Mouse (Mus musculus) thymus, adult 2 months (tissue): ENCODE data around the gene Col8a2. TPM values are rescaled to one million over a fixed set of nuclear protein-coding genes. Genes with fewer than 3 reads are reported as not detected.

ENCODE experiments used
- DNase-seq: peaks from one replicate; pipeline ENCODE4 v3.0.0; 2021
- H3K27ac ChIP-seq: fragments of 200-500 bp; 2 replicates; pipeline ENCODE4 v1.5.1; 2012; ENCODE audit warnings: low read length, control low read depth; ENCODE audit not compliant: control insufficient read depth, insufficient read depth
- H3K27me3 ChIP-seq: fragments of 200-500 bp; 2 replicates; pipeline ENCODE4 v1.6.1; 2012; ENCODE audit warnings: mild to moderate bottlenecking, low read length, moderate library complexity, mixed read lengths; ENCODE audit not compliant: control insufficient read depth, insufficient read depth
- H3K36me3 ChIP-seq: fragments of 200-500 bp; 2 replicates; pipeline ENCODE4 v1.6.1; 2012; ENCODE audit warnings: mild to moderate bottlenecking, low read length, moderate library complexity; ENCODE audit not compliant: control insufficient read depth, insufficient read depth
- H3K4me1 ChIP-seq: fragments of 200-500 bp; replicated peaks from 2 replicates; pipeline ENCODE4 v1.6.1; 2012; ENCODE audit warnings: low read length; ENCODE audit not compliant: control insufficient read depth, insufficient read depth
- H3K4me3 ChIP-seq: fragments of 200-500 bp; 2 replicates; pipeline ENCODE4 v1.5.1; 2012; ENCODE audit warnings: mild to moderate bottlenecking, low read length, control low read depth, moderate library complexity; ENCODE audit not compliant: control insufficient read depth, insufficient read depth
- CTCF ChIP-seq: fragments of 200-500 bp; IDR thresholded peaks from 2 replicates; pipeline ENCODE4 v1.5.1; 2012; ENCODE audit warnings: mild to moderate bottlenecking, control low read depth, low read length, moderate library complexity, borderline replicate concordance; ENCODE audit not compliant: control insufficient read depth, poor library complexity, insufficient read depth; ENCODE audit errors: extremely low read depth
- POLR2A ChIP-seq: fragments of 200-500 bp; IDR thresholded peaks from 2 replicates; pipeline ENCODE4 v1.6.1; 2012; ENCODE audit warnings: mild to moderate bottlenecking, low read length, control low read depth, moderate library complexity; ENCODE audit not compliant: control insufficient read depth, poor library complexity, insufficient read depth; ENCODE audit errors: extremely low read depth
- WGBS: fragments of 180-500 bp; shearing (Covaris S2); methylation state at CpG from one replicate; pipeline ENCODE4 v1.1.7; 2018; 5-methylcytosine and 5-hydroxymethylcytosine counted together
- polyA plus RNA-seq: library from polyadenylated mRNA; depleted of rRNA; stranded (reverse); fragments of >200 nt; gene quantifications from 2 replicates; pipeline ENCODE4 v1.2.3, GENCODE M21; 2012; rRNA removed

The Col8a2 gene
- 0.28 and 0.35 TPM in 2 replicates for polyA plus RNA-seq

- no peak for DNase-seq
- peaks cover 7% of the 10 kb centered on the region; the same call in 1 of the 2 replicates for H3K27me3 ChIP-seq
- TF ChIP-seq CTCF (no peak), POLR2A (no peak)
- no peak within 1 kb of the TSS for H3K27ac ChIP-seq
- H3K4me1 ChIP-seq, result no peaks in the 10 kb centered on the region
- no peak within 1 kb of the TSS for H3K4me3 ChIP-seq
- 4% methylated on average over 42 of the region's 42 CpGs for WGBS
- H3K36me3 ChIP-seq, result no peaks in the 10 kb centered on the region
Observed at GRCm38 (mm10) chr4:126286492-126286891, at the start of gene Col8a2. TSS of gene Col8a2 (plus strand) at chr4:126286793.

DNA sequence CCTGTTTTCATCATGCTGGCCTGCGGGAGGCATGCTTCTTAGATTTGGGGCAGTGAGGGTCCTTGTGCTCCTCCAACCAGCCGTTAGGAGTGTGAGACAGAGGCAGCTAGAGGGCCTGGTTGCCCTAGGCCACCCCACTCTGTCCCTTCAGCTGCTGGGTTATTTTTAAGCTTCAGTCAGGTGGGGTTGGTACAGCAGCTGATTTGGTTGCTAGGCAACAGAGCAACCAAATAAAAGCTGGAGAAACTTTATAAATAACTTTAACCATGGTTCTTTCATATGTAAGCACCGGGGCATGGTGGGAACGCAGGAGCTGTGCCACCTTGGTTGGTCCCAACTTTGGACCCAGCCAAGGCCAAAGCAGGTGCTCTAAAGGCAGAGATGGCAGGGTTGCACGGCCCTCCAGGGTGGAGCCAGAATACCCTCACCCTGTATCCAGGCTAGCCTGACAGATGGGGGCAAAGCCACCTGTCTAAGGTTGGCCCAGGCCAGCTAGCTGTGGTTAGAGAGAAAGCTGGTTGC, 48.8 kb upstream of the Col8a2 start:
- WGBS, result 85% methylated on average over 5 of the region's 5 CpGs
- DNase-seq, result no peak

GRCm38 (mm10) chr4:126239862-126240475, 46.6 kb upstream of the Col8a2 start:
- Histone ChIP-seq H3K27ac (no peak overlapping the region), H3K4me3 (no peak overlapping the region), H3K4me1 (peaks cover 10% of the 10 kb centered on the region), H3K36me3 (peaks cover 22% of the 10 kb centered on the region), H3K27me3 (no peaks in the 10 kb centered on the region)
- WGBS, result 94% methylated on average over 13 of the region's 13 CpGs
- TF ChIP-seq POLR2A (no peak), CTCF (no peak)
- DNase-seq, result no peak

More for the DNA sequence above, 48.8 kb upstream of the Col8a2 start:
- H3K27ac ChIP-seq, result no peak overlapping the region
- peaks cover 17% of the 10 kb centered on the region for H3K4me1 ChIP-seq
- H3K27me3 ChIP-seq, result no peaks in the 10 kb centered on the region
- no peak overlapping the region for H3K4me3 ChIP-seq
- TF ChIP-seq CTCF (no peak), POLR2A (no peak)
- peaks cover 39% of the 10 kb centered on the region for H3K36me3 ChIP-seq

- Histone ChIP-seq H3K36me3 (peaks cover 13% of the 10 kb centered on the region), H3K27me3 (no peaks in the 10 kb centered on the region), H3K4me3 (no peak overlapping the region), H3K4me1 (no peaks in the 10 kb centered on the region; the same call in 1 of the 2 replicates), H3K27ac (no peak overlapping the region)
- WGBS, result 76% methylated on average over 9 of the region's 9 CpGs
- DNase-seq, result no peak
- TF ChIP-seq POLR2A (no peak), CTCF (no peak)
Observed at GRCm38 (mm10) chr4:126241956-126242355, 44.6 kb upstream of the Col8a2 start.

GRCm38 (mm10) chr4:126242510-126242909, 44.1 kb upstream of the Col8a2 start:
- Histone ChIP-seq H3K27me3 (no peaks in the 10 kb centered on the region), H3K4me3 (no peak overlapping the region), H3K27ac (no peak overlapping the region), H3K4me1 (no peaks in the 10 kb centered on the region; the same call in 1 of the 2 replicates), H3K36me3 (peaks cover 13% of the 10 kb centered on the region)
- WGBS, result 98% methylated on average over 6 of the region's 6 CpGs
- no peak for TF ChIP-seq CTCF
- no peak for TF ChIP-seq POLR2A
- DNase-seq, result no peak

DNA sequence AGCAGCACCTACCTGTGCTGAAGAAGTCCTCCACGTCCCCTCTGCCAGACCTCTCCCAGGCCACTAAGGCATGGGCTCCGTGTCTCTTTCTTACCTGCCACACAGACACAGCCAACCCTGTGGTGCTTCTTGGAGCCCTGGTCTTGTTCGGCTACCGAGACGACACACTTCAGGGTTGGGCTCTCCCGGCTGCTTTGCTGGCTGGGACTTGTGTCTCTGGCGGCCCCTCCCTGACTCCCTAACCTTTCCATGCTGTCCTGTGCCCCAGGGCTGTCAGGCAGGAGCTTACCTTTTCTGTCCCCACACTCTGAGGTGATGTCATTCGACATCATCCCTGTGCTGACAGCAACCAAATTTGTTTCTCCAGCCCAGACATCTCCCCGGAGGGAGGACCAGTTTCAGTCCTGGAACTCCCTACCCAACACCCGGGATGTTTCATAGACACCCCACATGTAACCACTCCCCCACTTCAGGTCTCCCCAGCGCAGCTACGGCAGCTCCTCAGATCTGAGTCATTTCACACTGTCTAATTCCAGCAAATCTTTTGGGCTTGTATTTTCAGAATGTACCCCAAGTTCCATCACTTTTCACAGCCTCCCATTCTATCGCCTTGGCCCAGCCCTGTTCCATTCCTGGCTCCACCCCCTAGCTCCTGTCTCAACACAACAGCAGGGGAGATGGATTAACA, 40.2 kb upstream of the Col8a2 start:
- Histone ChIP-seq H3K36me3 (peaks cover 6% of the 10 kb centered on the region), H3K27ac (no peak overlapping the region), H3K27me3 (no peaks in the 10 kb centered on the region), H3K4me3 (no peak overlapping the region), H3K4me1 (peaks cover under 1% of the 10 kb centered on the region)
- no peak for DNase-seq
- WGBS, result 95% methylated on average over 13 of the region's 13 CpGs
- TF ChIP-seq CTCF (no peak), POLR2A (no peak)
